Mouse (Mus musculus) CH12.LX (cell line): ENCODE measurements around the gene Plk3.

Source experiments
- GABPA ChIP-seq: IDR thresholded peaks from 2 replicates; pipeline ENCODE4 v1.6.1; 2012; ENCODE audit warnings: low read depth, low read length, improper control_type of control experiment, inconsistent platforms; ENCODE audit not compliant: insufficient replicate concordance
- SIN3A ChIP-seq: IDR thresholded peaks from 2 replicates; pipeline ENCODE4 v1.6.1; 2012; ENCODE audit warnings: low read length, improper control_type of control experiment, inconsistent platforms

GRCm38 (mm10) chr4:117151416-117151815 is 17.7 kb upstream of the Plk3 start:
- TF ChIP-seq SIN3A (no peak), GABPA (no peak)
